Mouse (Mus musculus) lung, postnatal 0 days (tissue): ENCODE data around the gene Slc25a19.

Source experiments
- CTCF ChIP-seq: IDR thresholded peaks from 2 replicates; pipeline ENCODE4 v1.5.1; 2016; ENCODE audit warnings: antibody characterized with exemption, mild to moderate bottlenecking
- EP300 ChIP-seq: IDR thresholded peaks from 2 replicates; pipeline ENCODE4 v1.6.1; 2016; ENCODE audit warnings: antibody characterized with exemption, mild to moderate bottlenecking, control low read depth

GRCm38 (mm10) chr11:115629734-115630531 is 1.8 kb upstream of the Slc25a19 start:
- TF ChIP-seq CTCF (no peak), EP300 (no peak)
